Mouse (Mus musculus) bone marrow macrophage, adult 2 months (primary cell): ENCODE results near the gene Zfp317.

Experiments
- CTCF ChIP-seq: IDR thresholded peaks from 2 replicates; pipeline ENCODE4 v1.5.1; 2012; ENCODE audit warnings: low read depth, mild to moderate bottlenecking, low read length, moderate library complexity
- POLR2A ChIP-seq: IDR thresholded peaks from 2 replicates; pipeline ENCODE4 v1.6.1; 2012; ENCODE audit warnings: mild to moderate bottlenecking, low read depth, low read length, borderline replicate concordance

- TF ChIP-seq CTCF = no peak
- no peak for TF ChIP-seq POLR2A
Measured at GRCm38 (mm10) chr9:19691426-19691825, 69.5 kb downstream of the Zfp317 start.
